Mouse (Mus musculus) heart, embryonic 10.5 days (tissue): ENCODE data around the gene B4galt2. TPM values are rescaled to one million over a fixed set of nuclear protein-coding genes. Genes with fewer than 3 reads are reported as not detected.
A peak's percentile ranks its signal among the peaks of the same experiment; 100 is the strongest.

Experiments used
- DNase-seq: peaks from one replicate; pipeline ENCODE4 v3.0.0-alpha.2; 2017; ENCODE audit warnings: low spot score
- H3K27ac ChIP-seq: fragments of 300-500 bp; sonication (generic); 2 replicates; pipeline ENCODE4 v1.5.1; 2016; ENCODE audit warnings: mild to moderate bottlenecking
- H3K27me3 ChIP-seq: fragments of 300-500 bp; sonication (generic); 2 replicates; pipeline ENCODE4 v1.6.1; 2016; ENCODE audit warnings: mild to moderate bottlenecking; ENCODE audit not compliant: poor library complexity, insufficient read depth, severe bottlenecking
- H3K36me3 ChIP-seq: fragments of 300-500 bp; sonication (generic); 2 replicates; pipeline ENCODE4 v1.6.1; 2016; ENCODE audit warnings: mild to moderate bottlenecking, moderate library complexity
- H3K4me1 ChIP-seq: fragments of 300-500 bp; sonication (generic); 2 replicates; pipeline ENCODE4 v1.6.1; 2016; ENCODE audit warnings: mild to moderate bottlenecking
- H3K4me3 ChIP-seq: fragments of 300-500 bp; sonication (generic); 2 replicates; pipeline ENCODE4 v1.5.1; 2016; ENCODE audit warnings: mild to moderate bottlenecking, moderate library complexity
- H3K9me3 ChIP-seq: fragments of 300-500 bp; sonication (generic); 2 replicates; pipeline ENCODE4 v1.6.1; 2016; ENCODE audit warnings: mild to moderate bottlenecking, moderate library complexity
- WGBS: fragments of 180-500 bp; shearing (Covaris S2); methylation state at CpG from one replicate; pipeline ENCODE4 v1.1.7; 2016; 5-methylcytosine and 5-hydroxymethylcytosine counted together
- polyA plus RNA-seq: library from polyadenylated mRNA; unstranded; fragments of >200 nt; fragmentation: Nextera tagmentation; extraction: Ambion mirVana; gene quantifications from 2 replicates; pipeline ENCODE4 v1.2.1, GENCODE M21; 2016

The B4galt2 gene
- polyA plus RNA-seq, 1 experiment from 2014 or later = 17.7 TPM

DNA sequence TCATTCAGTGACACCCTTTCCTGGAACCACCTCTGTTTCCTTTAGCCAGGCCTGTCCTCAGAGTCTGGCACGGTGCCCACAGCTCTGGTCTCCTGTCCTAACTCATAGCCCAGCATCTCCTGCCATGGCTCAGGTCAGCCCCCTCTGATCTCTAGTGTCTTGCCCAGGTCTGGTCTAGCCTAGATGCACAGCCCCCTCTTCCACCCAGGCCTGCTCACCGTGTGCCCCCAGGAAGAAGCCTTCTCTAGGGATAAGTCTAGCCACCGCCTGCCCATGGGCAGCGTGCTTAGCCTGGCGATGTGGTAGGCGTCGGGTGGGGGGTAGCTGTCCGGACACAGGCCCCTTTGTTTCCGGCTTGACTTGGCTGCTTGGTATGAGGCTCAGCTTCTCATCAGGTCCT is 28.1 kb downstream of the B4galt2 start:
- 0 out of 2 replicates have a peak overlapping the region, but pooled peaks have one; percentile 32 for H3K27ac ChIP-seq

DNA sequence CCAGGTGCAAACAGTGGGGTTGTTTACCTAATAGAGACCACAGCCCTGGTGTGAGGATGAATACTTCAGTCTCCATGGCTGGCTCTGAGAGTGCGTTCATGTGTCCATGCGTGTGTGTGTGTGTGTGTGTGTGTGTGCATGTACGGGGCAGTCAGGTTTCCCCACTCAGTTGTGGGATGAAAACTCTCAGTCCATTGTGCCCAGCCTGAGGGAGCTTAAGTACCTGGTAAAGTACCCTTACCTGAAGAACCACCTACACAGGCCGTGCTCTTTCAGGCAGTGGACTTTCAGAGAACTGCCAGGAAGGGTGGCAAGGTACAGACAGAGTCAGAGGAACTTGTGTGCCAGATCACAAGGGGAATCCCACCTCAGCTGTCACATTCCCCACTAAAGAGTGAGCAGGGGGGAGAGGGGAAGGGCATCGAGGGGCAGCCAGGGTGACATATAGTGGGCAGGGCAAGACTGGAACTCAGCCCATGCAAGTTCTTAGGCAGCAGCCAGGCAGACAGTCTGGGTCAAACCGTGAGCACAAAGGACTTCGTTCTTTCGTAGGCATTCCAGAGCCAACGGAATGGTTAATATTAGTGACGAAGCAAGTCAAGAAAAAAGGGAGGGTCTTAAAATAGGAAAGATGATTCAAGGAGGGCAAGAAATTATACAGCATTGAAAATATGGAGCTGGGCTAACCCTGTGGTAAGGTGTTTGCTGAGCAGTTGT is 31.0 kb downstream of the B4galt2 start:
- no peak for DNase-seq
- Histone ChIP-seq H3K27me3 (peaks cover 34% of the 10 kb centered on the region; the same call in 1 of the 2 replicates), H3K4me3 (no peak overlapping the region), H3K36me3 (peaks cover 14% of the 10 kb centered on the region; the same call in 1 of the 2 replicates), H3K27ac (no peak overlapping the region), H3K9me3 (no peaks in the 10 kb centered on the region), H3K4me1 (peaks cover 33% of the 10 kb centered on the region)
- WGBS = 87% methylated on average over 10 of the region's 10 CpGs

More for the DNA sequence above, 28.1 kb downstream of the B4galt2 start:
- no peak overlapping the region for H3K4me3 ChIP-seq
- H3K4me1 ChIP-seq = peaks cover 26% of the 10 kb centered on the region
- no peak for DNase-seq
- 77% methylated on average over 9 of the region's 9 CpGs for WGBS
- peaks cover 28% of the 10 kb centered on the region; the same call in 1 of the 2 replicates for H3K27me3 ChIP-seq
- peaks cover 14% of the 10 kb centered on the region; the same call in 1 of the 2 replicates for H3K36me3 ChIP-seq
- no peaks in the 10 kb centered on the region for H3K9me3 ChIP-seq

- Histone ChIP-seq H3K4me1 (peaks cover 36% of the 10 kb centered on the region), H3K27me3 (peaks cover 25% of the 10 kb centered on the region; the same call in 1 of the 2 replicates), H3K36me3 (peaks cover 2% of the 10 kb centered on the region; the same call in 1 of the 2 replicates), H3K4me3 (no peak overlapping the region), H3K9me3 (no peaks in the 10 kb centered on the region), H3K27ac (no peak overlapping the region)
- 80% methylated on average over 7 of the region's 7 CpGs for WGBS
- no peak for DNase-seq
Observed at GRCm38 (mm10) chr4:117850871-117851270, 32.4 kb downstream of the B4galt2 start.

- Histone ChIP-seq H3K9me3 (no peaks in the 10 kb centered on the region), H3K4me1 (peaks cover 31% of the 10 kb centered on the region), H3K27ac (no peak overlapping the region; the same call in 1 of the 2 replicates), H3K27me3 (peaks cover 24% of the 10 kb centered on the region; the same call in 1 of the 2 replicates), H3K4me3 (no peak overlapping the region), H3K36me3 (peaks cover 7% of the 10 kb centered on the region; the same call in 1 of the 2 replicates)
- no peak for DNase-seq
- 84% methylated on average over 7 of the region's 7 CpGs for WGBS
Observed at GRCm38 (mm10) chr4:117850176-117850575, 33.1 kb downstream of the B4galt2 start.

DNA sequence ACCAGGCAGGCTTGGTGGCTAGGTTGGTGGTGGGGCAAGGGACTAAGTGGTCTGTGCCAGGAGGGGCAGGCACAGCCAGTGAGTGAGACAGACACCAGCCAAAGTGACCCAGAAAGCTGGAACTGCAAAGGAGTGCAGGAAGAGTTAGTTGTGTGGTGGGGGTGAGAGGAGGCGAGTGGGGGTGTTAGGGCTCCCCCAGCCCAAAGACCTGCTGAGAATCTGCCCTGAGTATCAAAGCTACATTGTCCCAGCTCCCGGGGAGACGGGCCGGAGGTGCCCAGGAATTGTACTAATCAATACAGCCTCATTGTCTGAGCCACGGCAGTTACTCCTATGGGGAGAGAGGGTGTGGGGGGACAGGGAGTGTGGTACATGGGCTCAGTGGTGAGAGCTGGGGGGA is 33.8 kb downstream of the B4galt2 start:
- H3K4me3 ChIP-seq = no peak overlapping the region
- no peak overlapping the region; the same call in 1 of the 2 replicates for H3K27ac ChIP-seq
- H3K4me1 ChIP-seq = peaks cover 24% of the 10 kb centered on the region
- peaks cover 7% of the 10 kb centered on the region; the same call in 1 of the 2 replicates for H3K36me3 ChIP-seq
- no peaks in the 10 kb centered on the region for H3K9me3 ChIP-seq
- H3K27me3 ChIP-seq = peaks cover 28% of the 10 kb centered on the region; the same call in 1 of the 2 replicates
- WGBS = 72% methylated on average over 5 of the region's 5 CpGs
- no peak for DNase-seq

DNA sequence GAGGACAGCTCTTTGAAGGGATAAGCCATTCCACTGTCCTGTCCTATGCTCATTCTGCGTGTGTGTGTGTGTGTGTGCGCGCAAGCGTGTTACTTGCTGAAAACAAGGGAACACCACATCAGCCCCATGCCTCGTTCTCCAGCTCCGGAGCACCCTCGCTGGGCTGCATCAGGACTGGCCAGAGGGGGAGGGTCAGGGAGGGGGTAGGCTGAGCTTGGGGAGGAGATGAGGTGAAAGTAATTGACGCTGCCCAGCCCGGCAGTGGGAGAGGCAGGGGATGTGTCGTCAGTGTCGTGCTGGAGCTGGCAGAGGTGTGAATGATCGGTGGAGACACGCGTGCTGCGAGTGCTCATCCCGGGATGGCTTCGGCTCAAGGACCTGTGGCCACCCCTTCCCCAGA is 34.2 kb downstream of the B4galt2 start:
- WGBS = 51% methylated on average over 17 of the region's 17 CpGs
- Histone ChIP-seq H3K4me1 (peaks cover 20% of the 10 kb centered on the region), H3K27me3 (peaks cover 28% of the 10 kb centered on the region; the same call in 1 of the 2 replicates), H3K27ac (no peak overlapping the region), H3K9me3 (no peaks in the 10 kb centered on the region), H3K36me3 (peaks cover 7% of the 10 kb centered on the region; the same call in 1 of the 2 replicates), H3K4me3 (no peak overlapping the region)
- no peak for DNase-seq

GRCm38 (mm10) chr4:117847011-117847410 is 36.3 kb downstream of the B4galt2 start:
- DNase-seq = no peak
- 68% methylated on average over 2 of the region's 2 CpGs for WGBS
- Histone ChIP-seq H3K27me3 (peaks cover 34% of the 10 kb centered on the region; the same call in 1 of the 2 replicates), H3K27ac (no peak overlapping the region), H3K36me3 (peaks cover 7% of the 10 kb centered on the region; the same call in 1 of the 2 replicates), H3K9me3 (no peaks in the 10 kb centered on the region), H3K4me3 (no peak overlapping the region), H3K4me1 (peaks cover 20% of the 10 kb centered on the region)

DNA sequence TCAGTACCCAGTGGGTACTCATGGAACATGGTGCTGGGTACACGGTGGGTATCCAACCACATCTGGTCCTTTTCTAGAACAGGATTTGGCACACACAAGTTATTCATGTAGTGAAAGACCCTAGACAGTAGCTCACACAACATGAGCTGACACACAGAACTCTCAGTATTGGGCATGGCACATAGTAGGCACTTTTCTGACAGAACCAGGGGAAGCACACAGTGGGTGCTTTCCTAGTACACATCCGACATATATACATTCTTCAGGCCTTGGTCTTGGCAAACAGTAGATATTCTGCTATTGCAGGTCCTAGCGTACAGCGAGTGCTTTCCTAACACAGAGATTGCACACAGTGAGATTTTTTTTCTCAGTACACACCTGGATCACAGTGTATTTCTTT is 37.0 kb downstream of the B4galt2 start:
- Histone ChIP-seq H3K4me3 (no peak overlapping the region), H3K27me3 (peaks cover 34% of the 10 kb centered on the region; the same call in 1 of the 2 replicates), H3K4me1 (peaks cover 20% of the 10 kb centered on the region), H3K27ac (no peak overlapping the region), H3K9me3 (no peaks in the 10 kb centered on the region), H3K36me3 (peaks cover 7% of the 10 kb centered on the region; the same call in 1 of the 2 replicates)
- DNase-seq = no peak
- 96% methylated on average over 4 of the region's 4 CpGs for WGBS

DNA sequence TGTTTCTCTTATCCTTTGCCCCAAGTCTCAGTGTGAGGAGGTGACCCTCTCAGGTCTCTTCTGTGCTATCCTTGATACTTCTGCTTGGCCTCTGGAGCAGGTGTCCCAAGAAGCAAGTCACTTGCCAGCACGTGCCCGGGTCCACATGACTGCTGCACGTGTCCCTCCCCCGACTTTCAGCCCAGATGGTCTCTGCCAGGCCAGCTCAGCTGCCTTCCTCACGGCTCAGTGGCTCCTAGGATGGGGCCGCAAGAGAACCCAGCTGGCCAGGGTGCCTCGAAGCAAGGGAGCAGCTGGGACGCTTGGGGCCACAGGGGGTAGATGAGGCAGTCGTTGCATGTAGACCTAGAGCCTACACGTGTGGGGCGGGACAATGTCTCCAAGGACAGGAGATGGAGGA is 38.0 kb downstream of the B4galt2 start:
- Histone ChIP-seq H3K27me3 (peaks cover 31% of the 10 kb centered on the region; the same call in 1 of the 2 replicates), H3K36me3 (peaks cover 7% of the 10 kb centered on the region; the same call in 1 of the 2 replicates), H3K9me3 (no peaks in the 10 kb centered on the region), H3K27ac (no peak overlapping the region), H3K4me3 (no peak overlapping the region), H3K4me1 (peaks cover 20% of the 10 kb centered on the region)
- DNase-seq = no peak
- 84% methylated on average over 11 of the region's 11 CpGs for whole genome bisulfite sequencing

DNA sequence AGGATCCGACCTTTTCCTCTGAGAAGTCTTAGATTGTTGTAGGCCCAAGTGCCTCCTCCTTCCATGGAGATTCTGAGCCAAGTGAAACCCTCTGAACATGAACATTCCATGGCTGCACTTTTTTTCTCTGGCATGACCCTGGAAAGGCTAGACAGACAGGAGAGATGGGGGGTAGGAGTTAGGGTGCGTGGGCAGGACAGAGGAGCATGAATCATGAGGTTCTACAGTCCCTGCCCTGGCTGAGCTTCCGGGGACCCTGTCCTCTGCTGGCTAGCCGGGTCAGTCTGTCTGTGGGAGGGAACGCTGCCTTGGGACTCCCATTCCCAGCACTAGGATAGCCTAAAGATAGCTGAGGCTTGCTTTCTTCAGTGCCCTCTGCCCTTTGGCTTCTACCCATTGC is 38.8 kb downstream of the B4galt2 start:
- no peak for DNase-seq
- H3K4me3 ChIP-seq = no peak overlapping the region
- 87% methylated on average over 5 of the region's 5 CpGs for WGBS

GRCm38 (mm10) chr4:117843101-117843500 is 40.2 kb downstream of the B4galt2 start:
- no peak for DNase-seq
- H3K27me3 ChIP-seq = peaks cover 18% of the 10 kb centered on the region; the same call in 1 of the 2 replicates

More for the DNA sequence above, 38.8 kb downstream of the B4galt2 start:
- no peaks in the 10 kb centered on the region for H3K9me3 ChIP-seq
- H3K27me3 ChIP-seq = peaks cover 24% of the 10 kb centered on the region; the same call in 1 of the 2 replicates
- H3K4me1 ChIP-seq = peaks cover 11% of the 10 kb centered on the region
- no peak overlapping the region for H3K27ac ChIP-seq
- H3K36me3 ChIP-seq = peaks cover 7% of the 10 kb centered on the region; the same call in 1 of the 2 replicates

GRCm38 (mm10) chr4:117841566-117841965 is 41.7 kb downstream of the B4galt2 start:
- no peak for DNase-seq
- Histone ChIP-seq H3K27ac (no peak overlapping the region), H3K9me3 (no peaks in the 10 kb centered on the region), H3K36me3 (peaks cover 7% of the 10 kb centered on the region; the same call in 1 of the 2 replicates), H3K4me1 (no peaks in the 10 kb centered on the region; the same call in 1 of the 2 replicates), H3K4me3 (no peak overlapping the region), H3K27me3 (peaks cover 18% of the 10 kb centered on the region; the same call in 1 of the 2 replicates)
- WGBS = 73% methylated on average over 3 of the region's 3 CpGs

More at GRCm38 (mm10) chr4:117843101-117843500, 40.2 kb downstream of the B4galt2 start:
- H3K36me3 ChIP-seq = peaks cover 7% of the 10 kb centered on the region; the same call in 1 of the 2 replicates
- H3K9me3 ChIP-seq = no peaks in the 10 kb centered on the region
- WGBS = 89% methylated on average over 5 of the region's 5 CpGs
- no peak overlapping the region for H3K4me3 ChIP-seq
- H3K4me1 ChIP-seq = peaks cover 3% of the 10 kb centered on the region
- H3K27ac ChIP-seq = no peak overlapping the region

GRCm38 (mm10) chr4:117840821-117841220 is 42.5 kb downstream of the B4galt2 start:
- Histone ChIP-seq H3K4me1 (peaks cover 4% of the 10 kb centered on the region), H3K27me3 (peaks cover 16% of the 10 kb centered on the region; the same call in 1 of the 2 replicates), H3K27ac (no peak overlapping the region), H3K9me3 (no peaks in the 10 kb centered on the region), H3K36me3 (peaks cover 5% of the 10 kb centered on the region; the same call in 1 of the 2 replicates), H3K4me3 (no peak overlapping the region)
- DNase-seq = no peak
- 89% methylated on average over 5 of the region's 5 CpGs for WGBS
